ENCODE assay signal across 1 mouse cellular context in the genomic region with DNA sequence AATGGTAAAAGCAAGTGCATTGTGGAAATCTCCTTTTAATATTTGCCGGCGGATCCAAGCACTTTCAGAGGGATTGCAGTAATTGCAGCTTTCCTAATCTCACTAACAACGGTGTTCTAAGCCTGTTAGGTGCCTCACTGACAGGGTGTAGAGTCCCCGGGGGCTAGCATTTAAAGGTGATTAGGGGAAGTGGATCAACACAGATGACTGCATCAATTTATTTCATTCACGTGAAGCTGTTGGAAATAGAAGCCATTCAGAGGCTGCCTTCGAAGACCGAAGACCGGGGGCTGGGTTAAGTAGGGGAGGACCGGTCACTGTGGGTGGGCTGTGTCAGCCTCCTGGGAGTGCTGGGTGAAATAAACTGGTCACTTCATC.
TF ChIP-seq lines count a peak whose summit lies in the region.

No protein-coding gene starts in this region.

TF ChIP-seq in CH12.LX, 34 proteins besides CTCF, POLR2A, EP300 and RAD21:
- TF ChIP-seq HCFC1 (IDR thresholded peaks at IDR 0.05; ENCODE audit: low read depth, low read length) (no peak), BHLHE40 (IDR thresholded peaks at IDR 0.05; ENCODE audit: low read depth, low read length) (no peak), MAZ (IDR thresholded peaks at IDR 0.05; ENCODE audit: low read depth, low read length) (no peak), PAX5 (IDR thresholded peaks at IDR 0.05; ENCODE audit: low read length) (no peak), USF1 (IDR thresholded peaks at IDR 0.05; ENCODE audit: low read depth, low read length) (no peak), MXI1 (IDR thresholded peaks at IDR 0.05; ENCODE audit: low read depth, low read length) (no peak), USF2 (conservative IDR thresholded peaks at IDR 0.05; ENCODE audit: low read depth, low read length) (no peak), MEF2A (IDR thresholded peaks at IDR 0.05; ENCODE audit: borderline replicate concordance, low read depth, low read length) (no peak), MAX (IDR thresholded peaks at IDR 0.05; ENCODE audit: low read length) (no peak), SMC3 (IDR thresholded peaks at IDR 0.05; ENCODE audit: low read depth, low read length) (no peak), ZC3H11A (IDR thresholded peaks at IDR 0.05; ENCODE audit: low read depth, low read length) (no peak), TBP (conservative IDR thresholded peaks at IDR 0.05; ENCODE audit: low read depth, low read length) (no peak), NELFE (IDR thresholded peaks at IDR 0.05; ENCODE audit: low read depth, low read length) (no peak), CHD2 (IDR thresholded peaks at IDR 0.05; ENCODE audit: low read length) (no peak), ZMIZ1 (IDR thresholded peaks at IDR 0.05; ENCODE audit: low read depth, low read length) (no peak), ELF1 (IDR thresholded peaks at IDR 0.05; ENCODE audit: low read depth, low read length) (no peak), POLR2AphosphoS2 (IDR thresholded peaks at IDR 0.05; ENCODE audit: low read depth, low read length) (no peak), CHD1 (IDR thresholded peaks at IDR 0.05; ENCODE audit: low read depth, low read length) (no peak), E2F4 (IDR thresholded peaks at IDR 0.05; ENCODE audit: insufficient replicate concordance, low read depth, low read length) (no peak), UBTF (IDR thresholded peaks at IDR 0.05; ENCODE audit: low read depth, low read length) (no peak)
